Mouse (Mus musculus) liver, embryonic 16.5 days (tissue): ENCODE data around the gene Lrp5. TPM values are rescaled to one million over a fixed set of nuclear protein-coding genes. Genes with fewer than 3 reads are reported as not detected.

Experiments used
- ATAC-seq: fragments of 200-750 bp; cut with Nextera tagmentation; 2 replicates; pipeline ENCODE4 v1.8.0; 2017; ENCODE audit warnings: low read depth, mild to moderate bottlenecking, moderate number of reproducible peaks, moderate library complexity
- H3K27ac ChIP-seq: fragments of 300-500 bp; sonication (generic); 2 replicates; pipeline ENCODE4 v1.5.1; 2014; ENCODE audit warnings: mild to moderate bottlenecking, low read length
- H3K27me3 ChIP-seq: fragments of 300-500 bp; sonication (generic); 2 replicates; pipeline ENCODE4 v1.6.1; 2014; ENCODE audit warnings: low read depth, low read length, mixed read lengths; ENCODE audit not compliant: control insufficient read depth, insufficient read depth
- H3K36me3 ChIP-seq: fragments of 300-500 bp; sonication (generic); 2 replicates; pipeline ENCODE4 v1.6.1; 2014; ENCODE audit warnings: mild to moderate bottlenecking; ENCODE audit not compliant: control insufficient read depth, insufficient read depth
- H3K4me1 ChIP-seq: fragments of 300-500 bp; sonication (generic); 2 replicates; pipeline ENCODE4 v1.6.1; 2014; ENCODE audit warnings: low read depth, low read length, mixed read lengths; ENCODE audit not compliant: control insufficient read depth
- H3K4me2 ChIP-seq: fragments of 300-500 bp; sonication (generic); 2 replicates; pipeline ENCODE4 v1.6.1; 2014; ENCODE audit warnings: low read depth, low read length, mixed read lengths
- H3K4me3 ChIP-seq: fragments of 300-500 bp; sonication (generic); 2 replicates; pipeline ENCODE4 v1.5.1; 2014; ENCODE audit warnings: low read depth, mild to moderate bottlenecking, low read length
- H3K9ac ChIP-seq: fragments of 300-500 bp; sonication (generic); 2 replicates; pipeline ENCODE4 v1.6.1; 2014; ENCODE audit warnings: low read depth, low read length
- H3K9me3 ChIP-seq: fragments of 300-500 bp; sonication (generic); replicated peaks from 2 replicates; pipeline ENCODE4 v1.6.1; 2016; ENCODE audit warnings: low read length; ENCODE audit not compliant: control insufficient read depth
- WGBS: fragments of 180-500 bp; shearing (Covaris S2); extraction: QIAGEN DNeasy Blood & Tissue Kit; methylation state at CpG from one replicate; pipeline ENCODE4 v1.1.7; 2014; ENCODE audit not compliant: insufficient replicate concordance; 5-methylcytosine and 5-hydroxymethylcytosine counted together
- polyA plus RNA-seq: library from polyadenylated mRNA; unstranded; fragments of >200 nt; fragmentation: Nextera tagmentation; extraction: Ambion mirVana; gene quantifications from 2 replicates; pipeline ENCODE4 v1.2.1, GENCODE M21; 2015

Gene Lrp5
- polyA plus RNA-seq, 1 experiment from 2014 or later: 2.7 TPM

DNA sequence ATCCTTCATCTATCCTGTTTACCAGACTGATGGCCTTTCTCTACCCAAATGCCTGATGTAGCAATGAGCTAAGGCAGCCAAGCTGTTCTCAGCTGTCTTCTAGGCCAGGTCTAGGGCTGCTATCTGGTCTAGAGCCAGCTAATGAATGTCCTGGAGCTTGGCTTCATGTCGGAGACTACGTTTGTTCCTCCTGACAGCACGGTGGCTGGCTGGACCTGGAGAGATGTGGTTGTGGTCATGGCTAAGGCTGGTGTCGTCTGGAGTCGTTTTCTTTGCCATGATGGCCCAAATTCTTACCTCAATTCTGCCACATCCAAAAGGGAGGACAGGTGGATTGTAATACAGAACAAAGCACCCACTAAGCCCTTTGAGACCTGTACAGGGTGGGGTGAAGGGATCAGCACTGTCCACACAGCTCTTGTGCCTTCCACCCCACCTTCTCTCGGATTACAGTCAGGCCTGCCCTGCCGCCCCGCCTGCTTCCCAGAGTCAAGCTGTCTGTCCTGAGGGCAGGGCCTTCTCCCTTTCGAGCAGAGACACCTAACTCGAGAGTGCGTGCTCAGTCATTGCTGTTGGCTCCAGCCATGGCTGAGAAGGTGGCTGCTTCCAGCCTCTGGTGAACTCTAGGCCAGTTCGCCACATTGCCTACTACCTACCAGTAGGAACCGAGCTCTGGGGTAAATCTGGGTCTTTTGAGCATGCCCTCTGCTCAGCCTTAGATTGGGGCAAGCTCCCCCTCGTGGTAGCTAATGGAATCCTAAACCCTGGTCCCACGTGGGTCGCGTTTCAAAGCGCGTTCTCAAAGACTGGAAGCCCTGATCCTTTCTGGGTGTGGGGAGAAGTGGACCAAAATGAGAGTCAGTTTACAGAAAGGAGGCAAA lies 32.4 kb upstream of the Lrp5 start:
- Histone ChIP-seq H3K36me3 (peaks cover 20% of the 10 kb centered on the region), H3K4me2 (peak overlapping the region; percentile 80), H3K4me1 (peaks cover 10% of the 10 kb centered on the region; the same call in 1 of the 2 replicates), H3K9ac (peak overlapping the region; percentile 56), H3K4me3 (peak overlapping the region; percentile 56), H3K27me3 (no peaks in the 10 kb centered on the region), H3K9me3 (no peaks in the 10 kb centered on the region), H3K27ac (no peak overlapping the region)
- ATAC-seq: peak; percentile 65
- 37% methylated on average over 19 of the region's 19 CpGs for WGBS

DNA sequence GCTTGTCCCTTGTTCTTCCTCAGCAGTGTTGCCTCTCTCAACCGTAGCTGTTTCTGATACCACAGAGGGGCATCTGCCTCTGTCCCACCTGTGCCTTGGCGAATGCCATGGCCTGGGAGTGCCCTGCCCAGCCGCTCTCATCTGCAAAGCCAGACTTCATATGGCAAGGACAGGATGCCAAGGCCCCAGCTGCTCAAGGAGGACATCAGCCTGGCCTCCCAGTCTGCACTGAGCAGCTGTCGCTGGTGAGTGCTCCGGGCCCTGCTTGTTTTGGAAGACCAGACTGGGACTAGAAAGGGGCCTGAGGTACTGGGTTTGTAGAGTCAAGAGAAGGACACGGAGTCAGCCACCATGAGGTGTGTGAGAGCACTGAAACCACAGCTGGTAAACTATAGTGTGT lies 28.0 kb upstream of the Lrp5 start:
- H3K4me2 ChIP-seq: no peak overlapping the region
- ATAC-seq: no peak
- no peak overlapping the region for H3K27ac ChIP-seq
- no peaks in the 10 kb centered on the region for H3K9me3 ChIP-seq
- 76% methylated on average over 6 of the region's 6 CpGs for WGBS
- H3K9ac ChIP-seq: no peak overlapping the region
- H3K4me3 ChIP-seq: no peak overlapping the region
- H3K4me1 ChIP-seq: peaks cover 9% of the 10 kb centered on the region; the same call in 1 of the 2 replicates
- H3K27me3 ChIP-seq: no peaks in the 10 kb centered on the region
- H3K36me3 ChIP-seq: peaks cover 20% of the 10 kb centered on the region

DNA sequence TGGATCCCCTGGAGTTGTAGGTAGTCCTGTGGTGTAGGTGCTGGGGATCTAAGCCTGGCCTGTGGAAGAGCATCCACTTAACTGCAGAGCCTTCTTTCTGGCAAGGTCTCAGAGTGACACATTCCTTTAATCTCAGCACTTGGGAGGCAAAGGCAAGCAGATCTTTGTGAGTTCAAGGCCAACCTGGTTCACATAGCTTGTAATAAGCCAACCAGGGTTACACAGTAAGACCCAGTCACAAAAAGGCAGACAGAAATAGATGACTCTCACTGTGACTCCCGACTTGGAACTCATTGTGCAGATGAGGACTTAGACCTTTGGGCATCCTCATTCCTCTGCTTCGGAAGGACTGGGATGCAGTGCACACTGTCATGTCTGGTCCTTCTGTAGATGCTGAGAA lies 24.1 kb upstream of the Lrp5 start:
- H3K36me3 ChIP-seq: no peaks in the 10 kb centered on the region; the same call in 1 of the 2 replicates
- H3K9ac ChIP-seq: no peak overlapping the region
- 76% methylated on average over 2 of the region's 2 CpGs for WGBS
- no peak overlapping the region for H3K27ac ChIP-seq
- ATAC-seq: no peak
- H3K4me3 ChIP-seq: no peak overlapping the region
- H3K4me1 ChIP-seq: peaks cover 15% of the 10 kb centered on the region
- no peak overlapping the region for H3K4me2 ChIP-seq
- H3K27me3 ChIP-seq: no peaks in the 10 kb centered on the region
- H3K9me3 ChIP-seq: no peaks in the 10 kb centered on the region

DNA sequence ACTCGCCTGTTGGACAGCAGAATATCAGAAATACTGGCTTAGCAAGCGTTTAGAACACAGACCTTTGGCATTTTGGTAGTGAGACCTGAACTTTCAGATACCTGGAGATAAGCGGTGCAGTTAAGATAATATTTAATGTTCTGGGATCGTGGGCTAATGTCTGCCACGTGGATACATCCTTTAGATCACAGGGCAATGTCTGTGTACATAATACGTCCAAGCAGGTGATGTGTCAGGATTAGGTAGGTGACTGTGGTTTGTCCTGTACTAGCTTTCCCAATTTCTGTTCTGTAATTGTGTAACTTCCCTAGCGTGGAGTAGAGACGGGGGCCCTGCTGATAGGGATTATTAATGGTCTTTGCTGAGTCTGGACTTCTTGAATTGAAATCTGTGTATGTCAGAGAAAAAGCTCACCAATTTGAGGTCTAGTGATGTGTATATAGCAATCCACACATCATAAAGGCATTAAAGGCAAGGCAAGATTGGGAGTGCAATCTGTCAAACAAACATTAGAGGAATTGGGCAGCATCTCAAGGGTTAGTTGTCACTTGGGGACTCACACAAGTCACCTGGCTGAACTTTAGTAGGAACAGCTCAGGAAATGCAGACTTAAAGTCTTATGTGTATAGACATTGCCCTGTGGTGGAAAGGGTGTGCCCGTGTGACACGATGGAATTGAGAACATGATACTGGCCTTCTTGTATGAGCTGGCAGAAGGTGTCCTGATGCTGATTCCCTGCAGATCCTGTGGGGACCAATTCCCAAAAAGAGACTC lies 22.8 kb upstream of the Lrp5 start:
- Histone ChIP-seq H3K36me3 (no peaks in the 10 kb centered on the region; the same call in 1 of the 2 replicates), H3K4me2 (peak overlapping the region; percentile 82), H3K9ac (peak overlapping the region; percentile 84), H3K27me3 (no peaks in the 10 kb centered on the region), H3K4me1 (peaks cover 15% of the 10 kb centered on the region), H3K9me3 (no peaks in the 10 kb centered on the region), H3K27ac (peak overlapping the region; percentile 22; the same call in 1 of the 2 replicates), H3K4me3 (peak overlapping the region; percentile 77)
- ATAC-seq: peak; percentile 33
- 25% methylated on average over 10 of the region's 10 CpGs for WGBS

DNA sequence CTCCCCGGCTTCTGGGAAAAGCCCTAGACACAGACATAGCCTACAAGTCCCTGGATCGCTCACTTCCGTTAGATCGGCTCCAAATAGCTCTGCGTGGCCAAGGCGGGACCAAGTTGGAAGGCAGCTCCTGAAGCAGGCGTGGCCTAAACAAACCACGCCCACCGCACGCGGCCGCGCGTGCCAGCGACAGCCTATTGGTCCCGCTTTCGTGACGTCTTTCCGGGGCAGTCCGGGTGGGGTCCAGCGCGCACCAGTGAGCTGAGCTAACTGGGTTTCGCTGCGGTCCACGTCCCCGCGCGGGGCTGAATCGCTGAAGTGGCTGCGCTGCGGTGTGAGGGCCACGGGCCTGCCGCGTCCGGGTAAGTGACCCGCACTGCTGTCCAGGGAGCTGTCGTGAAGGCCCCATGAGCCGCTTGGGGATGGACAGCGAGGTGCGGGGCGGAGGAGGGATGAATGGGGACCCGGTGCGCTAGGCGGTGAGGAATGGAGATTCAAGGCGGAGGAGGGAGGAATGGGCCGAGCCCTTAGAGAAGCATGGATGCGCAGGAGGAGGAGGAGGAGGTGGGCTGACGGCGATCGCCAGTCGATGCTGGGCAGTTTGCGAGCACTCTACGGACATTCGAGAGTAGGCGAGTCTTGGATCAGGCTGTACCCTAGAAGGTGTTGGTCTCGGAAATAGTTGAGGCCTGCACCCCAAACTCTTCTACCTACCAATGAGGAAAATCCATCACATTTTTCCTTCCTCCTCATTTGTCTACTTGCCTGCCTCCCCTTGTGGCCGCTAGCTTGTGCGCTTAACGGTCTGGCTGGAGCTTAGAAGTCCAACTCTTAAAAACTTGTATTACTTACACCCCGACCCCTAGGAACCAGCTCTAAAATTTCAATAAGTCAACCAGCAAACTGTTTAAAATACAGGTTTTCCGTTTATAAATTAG lies 22.0 kb upstream of the Lrp5 start, which contains the start of gene 1810055G02Rik:
1810055G02Rik (plus strand) TSS at position 216 of the 935 bp plus-strand sequence.
- Histone ChIP-seq H3K36me3 (no peaks in the 10 kb centered on the region; the same call in 1 of the 2 replicates), H3K4me1 (peaks cover 15% of the 10 kb centered on the region), H3K4me2 (peak within 1 kb of the TSS; percentile 82), H3K4me3 (peak within 1 kb of the TSS; percentile 77), H3K27me3 (no peaks in the 10 kb centered on the region), H3K27ac (peak within 1 kb of the TSS; percentile 77), H3K9me3 (no peaks in the 10 kb centered on the region), H3K9ac (peak within 1 kb of the TSS; percentile 84)
- WGBS: under 1% methylated on average over 61 of the region's 61 CpGs
- peak; percentile 96 for ATAC-seq

DNA sequence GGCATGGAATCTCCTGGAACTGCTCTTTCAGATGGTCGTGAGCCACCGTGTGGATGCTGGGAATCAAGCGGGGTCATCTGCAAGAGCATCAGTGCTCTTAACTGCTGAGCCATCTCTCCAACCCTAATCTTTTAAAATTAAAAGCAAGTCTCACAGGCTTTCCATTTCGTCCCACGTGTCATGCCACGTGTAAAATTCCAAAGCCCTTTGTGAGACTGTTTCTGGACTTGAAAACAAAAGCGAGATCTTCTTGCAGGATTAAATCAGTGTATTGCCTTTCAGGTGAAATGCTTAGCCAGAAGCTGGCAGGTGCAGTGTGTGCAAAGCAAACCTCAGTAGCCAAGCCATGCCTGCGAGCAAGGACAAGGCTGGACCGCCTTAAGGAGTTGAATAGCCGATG lies 21.2 kb upstream of the Lrp5 start:
- Histone ChIP-seq H3K9ac (peak overlapping the region; percentile 67), H3K27me3 (no peaks in the 10 kb centered on the region)

DNA sequence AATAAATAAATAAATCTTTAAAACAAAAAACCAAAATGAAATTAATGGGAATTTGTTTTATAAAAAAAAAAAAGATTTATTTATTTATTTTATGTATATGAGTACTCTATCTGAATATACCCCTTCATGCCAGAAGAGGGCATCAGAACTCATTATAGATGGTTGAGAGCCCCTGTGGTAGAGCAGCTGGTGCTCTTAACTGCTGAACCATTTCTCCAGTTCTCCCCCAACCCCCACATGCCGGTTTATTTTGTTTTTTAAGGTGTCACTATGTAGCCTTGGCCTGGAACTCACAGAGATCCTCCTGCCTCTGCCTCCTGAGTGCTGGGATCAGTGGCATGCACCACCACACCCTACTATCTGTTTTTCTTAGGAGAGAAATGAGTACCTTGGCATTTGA lies 19.9 kb upstream of the Lrp5 start:
- ATAC-seq: no peak
- no peak overlapping the region for H3K4me2 ChIP-seq
- WGBS: 44% methylated on average over 1 of the region's 1 CpGs

More for the DNA sequence above, 21.2 kb upstream of the Lrp5 start:
- H3K27ac ChIP-seq: peak overlapping the region; percentile 47
- peak overlapping the region; percentile 82 for H3K4me2 ChIP-seq
- peak; percentile 4; the same call in 1 of the 2 replicates for ATAC-seq
- peak overlapping the region; percentile 77 for H3K4me3 ChIP-seq
- H3K9me3 ChIP-seq: no peaks in the 10 kb centered on the region
- H3K4me1 ChIP-seq: peaks cover 15% of the 10 kb centered on the region
- H3K36me3 ChIP-seq: no peaks in the 10 kb centered on the region; the same call in 1 of the 2 replicates
- WGBS: 31% methylated on average over 10 of the region's 10 CpGs

DNA sequence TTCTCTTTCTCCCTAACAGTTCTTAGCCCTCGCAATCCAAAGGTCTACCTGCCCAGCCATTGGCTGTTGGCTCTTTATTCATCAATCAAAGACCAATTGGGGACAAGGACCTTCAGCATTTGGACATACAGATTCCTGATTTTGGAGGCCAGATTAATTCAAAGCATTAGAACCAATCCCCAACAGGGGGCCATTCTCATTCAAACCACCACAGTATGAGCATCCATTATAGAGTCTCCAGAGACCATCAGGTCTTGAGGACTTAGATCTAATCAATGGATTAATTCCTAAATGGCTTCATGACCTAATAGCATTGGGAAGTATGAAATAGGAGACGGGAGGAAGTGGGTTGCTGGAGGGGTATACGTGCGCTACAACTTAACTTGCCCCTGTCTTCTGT lies 16.1 kb upstream of the Lrp5 start:
- Histone ChIP-seq H3K27me3 (no peaks in the 10 kb centered on the region), H3K9ac (no peak overlapping the region), H3K36me3 (no peaks in the 10 kb centered on the region), H3K4me2 (no peak overlapping the region), H3K4me1 (peaks cover 8% of the 10 kb centered on the region), H3K27ac (no peak overlapping the region), H3K4me3 (no peak overlapping the region), H3K9me3 (no peaks in the 10 kb centered on the region)
- WGBS: 59% methylated on average over 4 of the region's 4 CpGs
- ATAC-seq: no peak

More for the DNA sequence above, 19.9 kb upstream of the Lrp5 start:
- no peak overlapping the region for H3K27ac ChIP-seq
- H3K27me3 ChIP-seq: no peaks in the 10 kb centered on the region
- no peaks in the 10 kb centered on the region; the same call in 1 of the 2 replicates for H3K36me3 ChIP-seq
- no peak overlapping the region for H3K9ac ChIP-seq
- peaks cover 15% of the 10 kb centered on the region for H3K4me1 ChIP-seq
- H3K4me3 ChIP-seq: no peak overlapping the region
- H3K9me3 ChIP-seq: no peaks in the 10 kb centered on the region
